In genomic region chr11:48870781-48871180, GRCm38 (mm10) we compare ENCODE assay signal across 8 mouse cellular contexts. TPM values are rescaled to one million over a fixed set of nuclear protein-coding genes. Genes with fewer than 3 reads are reported as not detected.
DNase-seq lines count a peak whose midpoint lies in the region; ATAC-seq and TF ChIP-seq lines count a peak whose summit lies in the region.

No protein-coding gene starts in this region.

- no peaks in the 10 kb centered on the region for H3K4me1 ChIP-seq in cerebellum, adult 2 months (ENCODE audit: control insufficient read depth, insufficient read depth, low read length)
- peaks cover 18% of the 10 kb centered on the region for H3K4me1 ChIP-seq in thymus, adult 2 months (replicated peaks; ENCODE audit: control insufficient read depth, insufficient read depth, low read length)
- peaks cover 22% of the 10 kb centered on the region for H3K4me1 ChIP-seq in limb, embryonic 13.5 days
- peaks cover 14% of the 10 kb centered on the region for H3K4me1 ChIP-seq in stomach, embryonic 14.5 days (ENCODE audit: control insufficient read depth, insufficient read depth, low read length)

- peak overlapping the region; percentile 89 for H3K4me3 ChIP-seq in cerebellum, adult 2 months (replicated peaks; ENCODE audit: insufficient read depth, low read depth, low read length)
- H3K4me3 ChIP-seq in thymus, adult 2 months (ENCODE audit: control insufficient read depth, insufficient read depth, low read length), result peak overlapping the region; percentile 98
- H3K4me3 ChIP-seq in limb, embryonic 13.5 days, result peak overlapping the region; percentile 53
- peak overlapping the region; percentile 43 for H3K4me3 ChIP-seq in stomach, embryonic 14.5 days (ENCODE audit: low read depth, low read length)

- ATAC-seq in limb, embryonic 13.5 days (ENCODE audit: low FRiP score, low read depth), result no peak
- no peak for ATAC-seq in stomach, embryonic 14.5 days (ENCODE audit: insufficient number of reproducible peaks, insufficient read depth, low FRiP score, low read depth)

- no peak for TF ChIP-seq POLR2A in cerebellum, adult 2 months (IDR thresholded peaks at IDR 0.05; ENCODE audit: borderline replicate concordance, insufficient read depth, low read length)
- TF ChIP-seq POLR2A in thymus, adult 2 months (IDR thresholded peaks at IDR 0.05; ENCODE audit: control insufficient read depth, extremely low read depth, insufficient read depth, low read length, poor library complexity), result no peak

- no peak for TF ChIP-seq CTCF in cerebellum, adult 2 months (IDR thresholded peaks at IDR 0.05; ENCODE audit: borderline replicate concordance, insufficient read depth, low read depth, low read length)
- TF ChIP-seq CTCF in thymus, adult 2 months (IDR thresholded peaks at IDR 0.05; ENCODE audit: borderline replicate concordance, control insufficient read depth, extremely low read depth, insufficient read depth, low read length, poor library complexity), result no peak

- no peaks in the 10 kb centered on the region for H3K27me3 ChIP-seq in cerebellum, adult 2 months (ENCODE audit: control insufficient read depth, insufficient read depth, low read length)
- H3K27me3 ChIP-seq in thymus, adult 2 months (ENCODE audit: control insufficient read depth, insufficient read depth, low read length), result no peaks in the 10 kb centered on the region
- peaks cover 5% of the 10 kb centered on the region for H3K27me3 ChIP-seq in limb, embryonic 13.5 days
- H3K27me3 ChIP-seq in stomach, embryonic 14.5 days (ENCODE audit: control insufficient read depth, insufficient read depth, low read length), result no peaks in the 10 kb centered on the region

- H3K36me3 ChIP-seq in thymus, adult 2 months (ENCODE audit: control insufficient read depth, insufficient read depth, low read length), result peaks cover 10% of the 10 kb centered on the region
- H3K36me3 ChIP-seq in limb, embryonic 13.5 days, result no peaks in the 10 kb centered on the region
- no peaks in the 10 kb centered on the region for H3K36me3 ChIP-seq in stomach, embryonic 14.5 days (ENCODE audit: control insufficient read depth, insufficient read depth, low read length)

- intact Hi-C loops in left cerebral cortex, postnatal 25 days (cut with DNase I), result loop anchor here (5.0 kb wide), 1 partner anchor 682 kb away; no protein-coding TSS in a partner anchor

- H3K4me2 ChIP-seq in limb, embryonic 13.5 days (replicated peaks), result peak overlapping the region; percentile 80
- peak overlapping the region; percentile 47 for H3K4me2 ChIP-seq in stomach, embryonic 14.5 days (replicated peaks; ENCODE audit: low read depth, low read length)

- no peak for DNase-seq in cerebellum, adult 2 months
- no peak for DNase-seq in cerebellum, postnatal 25 days
- DNase-seq in thymus, adult 2 months, result no peak
- no peak for DNase-seq in thymus, postnatal 0 days (ENCODE audit: low spot score)
- no peak for DNase-seq in left cerebral cortex, postnatal 25 days (ENCODE audit: low spot score in 2 of 2)
- no peak for DNase-seq in layer of hippocampus, postnatal 25 days (ENCODE audit: extremely low spot score in 1 of 2, low spot score in 1 of 2)

- peak overlapping the region; percentile 12; the same call in 1 of the 2 replicates for H3K27ac ChIP-seq in cerebellum, adult 2 months (ENCODE audit: insufficient read depth, low read length)
- peak overlapping the region; percentile 97 for H3K27ac ChIP-seq in thymus, adult 2 months (ENCODE audit: control insufficient read depth, insufficient read depth, low read length)
- H3K27ac ChIP-seq in limb, embryonic 13.5 days, result no peak overlapping the region
- peak overlapping the region; percentile 79; the same call in 1 of the 2 replicates for H3K27ac ChIP-seq in stomach, embryonic 14.5 days (ENCODE audit: low read length)

- WGBS in cerebellum, adult 2 months, result 33% methylated on average over 7 of the region's 7 CpGs
- WGBS in thymus, adult 2 months, result under 1% methylated on average over 7 of the region's 7 CpGs
- 33% methylated on average over 7 of the region's 7 CpGs for WGBS in limb, embryonic 13.5 days
- 36% methylated on average over 7 of the region's 7 CpGs for WGBS in stomach, embryonic 14.5 days

- peak overlapping the region; percentile 65 for H3K9ac ChIP-seq in limb, embryonic 13.5 days
- peak overlapping the region; percentile 41 for H3K9ac ChIP-seq in stomach, embryonic 14.5 days (replicated peaks; ENCODE audit: low read depth, low read length)

- no peaks in the 10 kb centered on the region for H3K9me3 ChIP-seq in limb, embryonic 13.5 days
- no peaks in the 10 kb centered on the region for H3K9me3 ChIP-seq in stomach, embryonic 14.5 days (ENCODE audit: control insufficient read depth, low read depth, low read length)

RNA-seq across cellular contexts. Expression of gene Irgm1, which starts 0.7 kb away (rescaled TPM):
- polyA plus RNA-seq in cerebellum, adult 2 months (2012; rRNA removed), result 6.5 and 7.1 TPM in 2 replicates
- 17.7 and 20.0 TPM in 2 replicates for polyA plus RNA-seq in thymus, adult 2 months (2012; rRNA removed)
- polyA plus RNA-seq in thymus, postnatal 0 days (2015; fragmentation: Nextera tagmentation; extraction: Ambion mirVana), result 57.1 and 61.0 TPM in 2 replicates
- polyA plus RNA-seq in limb, embryonic 13.5 days (2015; fragmentation: Nextera tagmentation; extraction: Ambion mirVana), result 4.6 and 5.4 TPM in 2 replicates
- polyA plus RNA-seq in stomach, embryonic 14.5 days (2014; fragmentation: Nextera tagmentation; extraction: Ambion mirVana), result 12.9 and 13.2 TPM in 2 replicates
- 1 to 10 TPM; 4.6 to 5.0 TPM for total RNA-seq in left cerebral cortex, postnatal 25 days (2021)
- 1 to 10 TPM; 4.4 TPM for total RNA-seq in layer of hippocampus, postnatal 25 days (2021)

RNA-seq across cellular contexts. Expression of gene Gm5431, which starts 31.2 kb away (rescaled TPM):
- 0.06 and 0.08 TPM in 2 replicates for polyA plus RNA-seq in cerebellum, adult 2 months (2012; rRNA removed)
- polyA plus RNA-seq in thymus, adult 2 months (2012; rRNA removed), result 0.34 and 0.47 TPM in 2 replicates
- polyA plus RNA-seq in thymus, postnatal 0 days (2015; fragmentation: Nextera tagmentation; extraction: Ambion mirVana), result 0.29 and 0.46 TPM in 2 replicates
- polyA plus RNA-seq in limb, embryonic 13.5 days (2015; fragmentation: Nextera tagmentation; extraction: Ambion mirVana), result 0.10 and 0.13 TPM in 2 replicates
- polyA plus RNA-seq in stomach, embryonic 14.5 days (2014; fragmentation: Nextera tagmentation; extraction: Ambion mirVana), result 0.12 and 0.28 TPM in 2 replicates
- under 1 TPM; 0.34 to 0.39 TPM for total RNA-seq in left cerebral cortex, postnatal 25 days (2021)
- under 1 TPM; 0.12 to 0.21 TPM for total RNA-seq in layer of hippocampus, postnatal 25 days (2021)

RNA-seq across cellular contexts. Expression of gene Gm12184, which starts 44.3 kb away (rescaled TPM):
- polyA plus RNA-seq in cerebellum, adult 2 months (2012; rRNA removed), result 30.1 and 34.0 TPM in 2 replicates
- polyA plus RNA-seq in thymus, adult 2 months (2012; rRNA removed), result 8.1 and 20.2 TPM in 2 replicates
- 7.6 and 8.8 TPM in 2 replicates for polyA plus RNA-seq in thymus, postnatal 0 days (2015; fragmentation: Nextera tagmentation; extraction: Ambion mirVana)
- polyA plus RNA-seq in limb, embryonic 13.5 days (2015; fragmentation: Nextera tagmentation; extraction: Ambion mirVana), result 3.1 and 4.9 TPM in 2 replicates
- polyA plus RNA-seq in stomach, embryonic 14.5 days (2014; fragmentation: Nextera tagmentation; extraction: Ambion mirVana), result 4.5 and 4.9 TPM in 2 replicates
- total RNA-seq in left cerebral cortex, postnatal 25 days (2021), result 1 to 10 TPM in 1 of 2 experiments, under 1 TPM in 1; 0.99 to 1.5 TPM
- 1 to 10 TPM in 1 of 2 experiments, under 1 TPM in 1; 0.66 to 2.3 TPM for total RNA-seq in layer of hippocampus, postnatal 25 days (2021)

RNA-seq across cellular contexts. Expression of gene Trim7, which starts 44.8 kb away (rescaled TPM):
- 4.2 and 4.7 TPM in 2 replicates for polyA plus RNA-seq in cerebellum, adult 2 months (2012; rRNA removed)
- polyA plus RNA-seq in thymus, adult 2 months (2012; rRNA removed), result 11.6 and 13.0 TPM in 2 replicates
- polyA plus RNA-seq in thymus, postnatal 0 days (2015; fragmentation: Nextera tagmentation; extraction: Ambion mirVana), result 1.1 and 2.1 TPM in 2 replicates
- 1.0 and 1.2 TPM in 2 replicates for polyA plus RNA-seq in limb, embryonic 13.5 days (2015; fragmentation: Nextera tagmentation; extraction: Ambion mirVana)
- polyA plus RNA-seq in stomach, embryonic 14.5 days (2014; fragmentation: Nextera tagmentation; extraction: Ambion mirVana), result 1.4 and 2.1 TPM in 2 replicates
- 1 to 10 TPM; 1.4 to 2.2 TPM for total RNA-seq in left cerebral cortex, postnatal 25 days (2021)
- 1 to 10 TPM; 1.6 to 2.1 TPM for total RNA-seq in layer of hippocampus, postnatal 25 days (2021)

RNA-seq across cellular contexts. Expression of gene Trim41, which starts 53.6 kb away (rescaled TPM):
- 42.3 and 45.0 TPM in 2 replicates for polyA plus RNA-seq in cerebellum, adult 2 months (2012; rRNA removed)
- polyA plus RNA-seq in thymus, adult 2 months (2012; rRNA removed), result 41.7 and 41.9 TPM in 2 replicates
- polyA plus RNA-seq in thymus, postnatal 0 days (2015; fragmentation: Nextera tagmentation; extraction: Ambion mirVana), result 3.5 and 5.5 TPM in 2 replicates
- 7.8 and 8.7 TPM in 2 replicates for polyA plus RNA-seq in limb, embryonic 13.5 days (2015; fragmentation: Nextera tagmentation; extraction: Ambion mirVana)
- polyA plus RNA-seq in stomach, embryonic 14.5 days (2014; fragmentation: Nextera tagmentation; extraction: Ambion mirVana), result 5.8 and 6.2 TPM in 2 replicates
- total RNA-seq in left cerebral cortex, postnatal 25 days (2021), result 10 to 100 TPM; 62.6 to 67.1 TPM
- total RNA-seq in layer of hippocampus, postnatal 25 days (2021), result 10 to 100 TPM; 50.1 to 50.4 TPM

Comparison
In these comparisons a context has a peak if more than half of its experiments do, and no peak if none do; other contexts are left out.
1. H3K4me3 ChIP-seq: peak in every context shown above with its lines; median percentile 98 in thymus, adult 2 months; 89 in cerebellum, adult 2 months; 53 in limb, embryonic 13.5 days; 43 in stomach, embryonic 14.5 days.